Mouse (Mus musculus) liver, embryonic 15.5 days (tissue): ENCODE results near the gene Elmo3. TPM values are rescaled to one million over a fixed set of nuclear protein-coding genes. Genes with fewer than 3 reads are reported as not detected.
A peak's percentile ranks its signal among the peaks of the same experiment; 100 is the strongest.

ENCODE experiments used
- ATAC-seq: fragments of 200-750 bp; cut with Nextera tagmentation; 2 replicates; pipeline ENCODE4 v1.8.0; 2017; ENCODE audit warnings: moderate number of reproducible peaks, mild to moderate bottlenecking, moderate library complexity; ENCODE audit not compliant: insufficient read depth
- H3K27ac ChIP-seq: fragments of 300-500 bp; sonication (generic); replicated peaks from 2 replicates; pipeline ENCODE4 v1.5.1; 2015; ENCODE audit warnings: mild to moderate bottlenecking, inconsistent platforms
- H3K27me3 ChIP-seq: fragments of 300-500 bp; sonication (generic); 2 replicates; pipeline ENCODE4 v1.6.1; 2015; ENCODE audit warnings: mild to moderate bottlenecking, inconsistent platforms
- H3K36me3 ChIP-seq: fragments of 300-500 bp; sonication (generic); replicated peaks from 2 replicates; pipeline ENCODE4 v1.6.1; 2015; ENCODE audit warnings: moderate library complexity, mild to moderate bottlenecking, inconsistent platforms
- H3K4me1 ChIP-seq: fragments of 300-500 bp; sonication (generic); replicated peaks from 2 replicates; pipeline ENCODE4 v1.6.1; 2015; ENCODE audit warnings: inconsistent platforms
- H3K4me2 ChIP-seq: fragments of 300-500 bp; sonication (generic); 2 replicates; pipeline ENCODE4 v1.6.1; 2015; ENCODE audit warnings: moderate library complexity, mild to moderate bottlenecking, inconsistent platforms
- H3K4me3 ChIP-seq: fragments of 300-500 bp; sonication (generic); replicated peaks from 2 replicates; pipeline ENCODE4 v1.5.1; 2015; ENCODE audit warnings: mild to moderate bottlenecking, inconsistent platforms
- H3K9ac ChIP-seq: fragments of 300-500 bp; sonication (generic); 2 replicates; pipeline ENCODE4 v1.6.1; 2015; ENCODE audit warnings: moderate library complexity, mild to moderate bottlenecking, inconsistent platforms
- H3K9me3 ChIP-seq: fragments of 300-500 bp; sonication (generic); replicated peaks from 2 replicates; pipeline ENCODE4 v1.6.1; 2016; ENCODE audit warnings: inconsistent platforms
- WGBS: fragments of 180-500 bp; shearing (Covaris S2); methylation state at CpG from one replicate; pipeline ENCODE4 v1.1.7; 2015; ENCODE audit warnings: mixed read lengths; ENCODE audit not compliant: insufficient replicate concordance; 5-methylcytosine and 5-hydroxymethylcytosine counted together
- polyA plus RNA-seq: library from polyadenylated mRNA; unstranded; fragments of >200 nt; fragmentation: Nextera tagmentation; extraction: Ambion mirVana; gene quantifications from 2 replicates; pipeline ENCODE4 v1.2.1, GENCODE M21; 2015

Elmo3 gene
- 3.4 and 4.4 TPM in 2 replicates for polyA plus RNA-seq

GRCm38 (mm10) chr8:105305211-105306145 is at the start of gene Elmo3:
Elmo3 (plus strand) TSS chr8:105305601.
- Histone ChIP-seq H3K4me2 (peak within 1 kb of the TSS; percentile 80), H3K4me1 (peaks cover 60% of the 10 kb centered on the region), H3K9me3 (no peaks in the 10 kb centered on the region), H3K9ac (peak within 1 kb of the TSS; percentile 33), H3K4me3 (peak within 1 kb of the TSS; percentile 43), H3K27ac (peak within 1 kb of the TSS; percentile 98), H3K36me3 (peaks cover 100% of the 10 kb centered on the region), H3K27me3 (no peaks in the 10 kb centered on the region)
- ATAC-seq, result peak; percentile 70
- 11% methylated on average over 30 of the region's 30 CpGs for WGBS

GRCm38 (mm10) chr8:105257318-105258114 is 47.9 kb upstream of the Elmo3 start:
- H3K36me3 ChIP-seq, result peaks cover 13% of the 10 kb centered on the region
- no peak overlapping the region for H3K4me3 ChIP-seq
- no peak overlapping the region for H3K4me2 ChIP-seq
- 70% methylated on average over 7 of the region's 7 CpGs for WGBS
- ATAC-seq, result no peak
- H3K27me3 ChIP-seq, result peaks cover 70% of the 10 kb centered on the region
- no peak overlapping the region for H3K27ac ChIP-seq
- no peak overlapping the region for H3K9ac ChIP-seq
- peaks cover 73% of the 10 kb centered on the region for H3K4me1 ChIP-seq
- H3K9me3 ChIP-seq, result no peaks in the 10 kb centered on the region

- Histone ChIP-seq H3K36me3 (no peaks in the 10 kb centered on the region), H3K4me1 (peaks cover 71% of the 10 kb centered on the region), H3K4me2 (peak overlapping the region; percentile 78), H3K27me3 (peaks cover 85% of the 10 kb centered on the region), H3K9ac (no peak overlapping the region; the same call in 1 of the 2 replicates), H3K27ac (no peak overlapping the region), H3K4me3 (peak overlapping the region; percentile 42), H3K9me3 (no peaks in the 10 kb centered on the region)
- WGBS, result 17% methylated on average over 55 of the region's 55 CpGs
- ATAC-seq, result no peak
Observed at GRCm38 (mm10) chr8:105258911-105259720, 46.3 kb upstream of the Elmo3 start.

DNA sequence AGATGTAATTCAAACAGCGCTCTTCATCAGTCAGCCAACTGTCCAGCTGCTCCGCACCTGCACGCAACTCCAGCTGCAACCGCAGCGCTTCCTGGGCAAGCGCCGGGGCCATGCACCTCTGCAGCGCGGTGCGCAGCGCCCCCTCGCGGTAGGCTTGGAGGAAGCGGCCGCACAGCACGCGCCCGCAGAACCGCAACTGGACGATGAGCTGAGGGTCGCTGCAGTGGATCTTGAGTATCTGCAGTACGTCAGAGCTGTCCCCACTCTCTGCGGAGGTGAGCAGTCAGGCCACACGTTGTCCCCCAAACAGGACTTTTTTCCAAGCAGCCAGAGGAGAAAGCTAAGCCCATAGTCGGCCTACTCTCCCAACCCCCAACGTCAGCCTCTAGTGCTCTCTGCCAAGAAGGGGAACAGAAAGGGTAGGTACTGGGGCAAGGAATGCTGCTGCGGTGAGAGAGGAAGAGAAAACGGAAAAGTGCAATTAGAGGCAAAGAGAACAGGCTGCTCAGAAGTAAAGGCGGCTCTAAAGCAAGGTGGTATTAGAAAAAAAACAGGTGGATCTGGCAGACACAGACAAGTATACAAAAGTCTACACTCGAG is 45.6 kb upstream of the Elmo3 start:
- Histone ChIP-seq H3K4me1 (peaks cover 71% of the 10 kb centered on the region), H3K27me3 (peaks cover 89% of the 10 kb centered on the region), H3K4me3 (peak overlapping the region; percentile 42), H3K36me3 (no peaks in the 10 kb centered on the region), H3K9me3 (no peaks in the 10 kb centered on the region), H3K27ac (no peak overlapping the region), H3K9ac (no peak overlapping the region; the same call in 1 of the 2 replicates), H3K4me2 (peak overlapping the region; percentile 78)
- 2% methylated on average over 30 of the region's 30 CpGs for WGBS
- ATAC-seq, result no peak

DNA sequence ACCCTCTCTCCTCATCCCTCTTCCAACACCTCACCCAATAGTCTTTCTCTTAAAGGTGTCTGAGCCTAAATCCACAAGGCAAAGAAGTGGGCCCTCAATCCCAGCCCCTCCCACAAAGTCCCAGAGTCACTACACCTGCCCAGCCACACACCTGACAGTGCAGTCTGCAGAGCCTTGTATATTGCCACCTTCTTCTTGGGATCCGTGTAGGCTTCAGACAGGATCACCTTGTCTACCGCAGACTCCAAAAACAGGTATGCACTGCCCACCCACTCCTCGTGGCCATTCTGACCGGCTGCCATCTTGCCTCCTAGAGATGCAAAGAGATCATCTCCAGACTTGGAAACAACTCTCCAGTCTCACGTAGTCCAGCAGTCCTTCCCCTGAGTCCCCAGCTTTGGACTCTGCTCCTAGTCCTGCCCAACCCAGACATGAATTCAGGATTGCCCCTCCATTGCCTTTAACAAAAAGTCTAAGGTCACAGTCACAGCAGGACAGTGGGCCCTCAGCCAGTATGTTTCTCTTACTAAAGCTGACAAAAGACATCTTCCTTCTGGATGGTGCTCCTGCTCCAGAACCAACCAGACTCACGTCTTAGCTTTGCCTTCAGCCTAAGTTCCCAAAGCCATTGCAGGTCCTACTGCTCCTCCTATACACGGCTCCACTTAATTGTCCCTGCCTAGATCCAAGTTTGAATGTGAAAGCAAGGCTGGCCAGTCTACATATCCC is 44.9 kb upstream of the Elmo3 start:
- Histone ChIP-seq H3K36me3 (no peaks in the 10 kb centered on the region), H3K9ac (no peak overlapping the region), H3K4me1 (peaks cover 71% of the 10 kb centered on the region), H3K9me3 (no peaks in the 10 kb centered on the region), H3K4me3 (no peak overlapping the region), H3K4me2 (0 out of 2 replicates have a peak overlapping the region, but pooled peaks have one; percentile 78), H3K27me3 (peaks cover 90% of the 10 kb centered on the region), H3K27ac (no peak overlapping the region)
- 69% methylated on average over 7 of the region's 7 CpGs for WGBS
- ATAC-seq, result no peak

DNA sequence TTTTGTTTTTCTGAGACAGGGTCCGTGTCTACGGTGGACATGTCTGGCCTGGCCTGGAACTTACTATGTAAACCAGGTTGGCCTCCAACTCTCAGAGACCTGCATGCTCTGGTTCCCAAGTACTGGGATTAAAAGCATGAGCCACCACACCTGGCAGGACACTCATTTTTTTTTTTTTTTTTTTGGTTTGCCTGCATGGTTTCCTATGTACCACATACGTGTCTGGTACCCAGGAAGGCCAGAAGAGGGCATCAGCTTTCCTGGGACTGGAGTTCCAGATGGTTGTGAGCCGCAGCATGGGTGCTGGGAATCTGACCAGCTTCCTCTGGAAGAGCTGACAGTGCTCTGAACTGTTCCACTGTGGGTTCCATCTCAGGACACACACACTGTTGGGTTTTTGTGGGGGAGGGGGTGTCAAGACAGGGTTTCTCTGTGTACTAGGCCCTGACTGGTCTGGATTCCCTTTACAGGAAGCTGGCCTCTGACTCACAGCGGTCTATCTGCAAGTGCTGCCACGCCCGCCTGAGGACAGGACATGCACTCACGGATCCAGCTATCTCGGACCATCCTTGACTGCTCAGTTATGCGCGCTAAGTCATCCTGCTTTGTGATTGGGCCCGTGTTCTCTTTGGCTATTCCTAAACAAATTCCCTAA is 43.9 kb upstream of the Elmo3 start:
- H3K4me2 ChIP-seq, result no peak overlapping the region
- no peak overlapping the region for H3K9ac ChIP-seq
- 57% methylated on average over 12 of the region's 12 CpGs for WGBS
- no peaks in the 10 kb centered on the region for H3K9me3 ChIP-seq
- no peak overlapping the region for H3K4me3 ChIP-seq
- H3K27ac ChIP-seq, result no peak overlapping the region
- H3K4me1 ChIP-seq, result peaks cover 63% of the 10 kb centered on the region
- no peaks in the 10 kb centered on the region for H3K36me3 ChIP-seq
- no peak for ATAC-seq
- peaks cover 91% of the 10 kb centered on the region for H3K27me3 ChIP-seq

GRCm38 (mm10) chr8:105263244-105263912 is 42.0 kb upstream of the Elmo3 start:
- H3K4me3 ChIP-seq, result peak overlapping the region; percentile 74

GRCm38 (mm10) chr8:105264024-105264982 is 41.1 kb upstream of the Elmo3 start, which contains the start of the genes Tradd and Fbxl8:
Tradd (minus strand) TSS chr8:105264609.
Fbxl8 (plus strand) TSS chr8:105264648.
- H3K27ac ChIP-seq, result peak within 1 kb of the TSS; percentile 31; the same call in 1 of the 2 replicates
- no peaks in the 10 kb centered on the region for H3K36me3 ChIP-seq
- H3K4me1 ChIP-seq, result peaks cover 67% of the 10 kb centered on the region
- H3K4me2 ChIP-seq, result peak within 1 kb of the TSS; percentile 97
- H3K4me3 ChIP-seq, result peak within 1 kb of the TSS; percentile 74
- ATAC-seq, result peak; percentile 81
- peak within 1 kb of the TSS; percentile 80 for H3K9ac ChIP-seq
- H3K9me3 ChIP-seq, result no peaks in the 10 kb centered on the region
- H3K27me3 ChIP-seq, result peaks cover 93% of the 10 kb centered on the region
- 1% methylated on average over 54 of the region's 54 CpGs for WGBS

More at GRCm38 (mm10) chr8:105263244-105263912, 42.0 kb upstream of the Elmo3 start:
- Histone ChIP-seq H3K27me3 (peaks cover 93% of the 10 kb centered on the region), H3K9ac (peak overlapping the region; percentile 80; the same call in 1 of the 2 replicates), H3K9me3 (no peaks in the 10 kb centered on the region), H3K36me3 (no peaks in the 10 kb centered on the region), H3K4me1 (peaks cover 66% of the 10 kb centered on the region), H3K27ac (no peak overlapping the region), H3K4me2 (peak overlapping the region; percentile 97)
- no peak for ATAC-seq
- 40% methylated on average over 16 of the region's 16 CpGs for WGBS
